Mouse (Mus musculus) cerebellum, postnatal 25 days (tissue): ENCODE measurements around the gene Ptbp3.
"Not testable (repeated sequence)": the region's sequence is repeated elsewhere in the genome, so short reads cannot be mapped to it uniquely, and the experiment has no call there.

Experiments
- DNase-seq, 2 experiments: peaks; one replicate each; pipeline ENCODE4 v3.0.0; 2021; ENCODE audit warnings: mixed read lengths in 2 of 2

Ptbp3 gene

DNA sequence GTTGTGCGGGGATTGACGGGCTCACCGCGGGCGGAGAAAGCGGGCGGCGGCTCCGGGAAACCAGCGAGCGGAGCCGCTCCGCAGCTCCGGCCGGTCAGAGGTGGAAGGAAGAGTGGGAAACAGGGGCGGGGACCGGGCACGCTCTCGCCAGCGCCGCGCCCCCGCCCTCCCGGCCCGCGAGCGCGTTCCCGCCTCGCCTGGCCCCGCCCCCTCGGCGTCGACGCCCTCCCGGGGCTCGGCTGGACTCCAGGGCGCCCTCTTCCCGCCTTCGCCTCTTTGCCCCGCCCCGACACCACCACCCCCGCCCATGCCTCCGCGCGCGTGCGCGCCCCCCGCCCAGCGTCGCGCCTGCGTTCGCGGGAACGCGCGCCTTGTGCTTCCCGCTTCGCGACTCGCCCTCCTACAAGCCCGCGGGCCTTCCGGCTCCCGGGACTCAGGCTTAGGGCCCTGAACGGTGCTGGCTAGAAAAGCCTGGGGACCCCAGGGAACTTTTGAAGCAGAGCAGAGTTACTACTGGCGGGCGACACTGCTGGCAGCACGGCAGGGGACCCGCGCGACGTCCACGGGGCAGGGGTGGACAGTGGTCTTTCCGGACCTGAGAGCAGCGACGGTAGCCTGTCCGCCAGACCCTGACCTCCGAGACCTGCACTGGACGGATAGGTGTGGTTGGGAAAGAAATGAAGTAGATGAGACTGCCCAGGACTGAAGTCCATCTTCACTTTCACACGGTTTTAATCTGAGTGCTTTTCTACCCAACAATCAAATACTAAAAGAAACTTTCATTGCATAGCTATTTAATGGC lies at the start of gene Ptbp3:
TSS of gene Ptbp3 (minus strand) at position 190 of the 802 bp plus-strand sequence.
- peak; percentile 92 to 98 for DNase-seq

DNA sequence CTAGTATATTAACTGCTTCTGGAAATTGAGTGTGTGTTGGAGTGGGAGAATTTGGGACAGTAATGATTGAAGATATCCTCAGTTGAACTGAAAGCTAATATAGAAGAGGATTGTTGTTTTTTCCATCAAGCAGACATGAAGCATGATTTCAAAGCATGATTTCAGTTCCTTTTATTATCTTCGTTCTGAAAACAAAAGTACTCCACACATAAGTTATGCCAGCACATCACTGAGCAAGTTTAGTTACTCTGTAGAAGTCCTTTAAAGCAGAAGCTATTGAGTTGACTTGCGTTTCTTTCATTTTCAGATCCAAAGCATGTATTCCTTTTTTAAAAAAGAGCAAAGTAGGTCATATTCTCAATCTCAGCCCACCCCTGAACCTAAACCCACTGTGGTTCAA lies 47.4 kb upstream of the Ptbp3 start:
- no peak for DNase-seq

DNA sequence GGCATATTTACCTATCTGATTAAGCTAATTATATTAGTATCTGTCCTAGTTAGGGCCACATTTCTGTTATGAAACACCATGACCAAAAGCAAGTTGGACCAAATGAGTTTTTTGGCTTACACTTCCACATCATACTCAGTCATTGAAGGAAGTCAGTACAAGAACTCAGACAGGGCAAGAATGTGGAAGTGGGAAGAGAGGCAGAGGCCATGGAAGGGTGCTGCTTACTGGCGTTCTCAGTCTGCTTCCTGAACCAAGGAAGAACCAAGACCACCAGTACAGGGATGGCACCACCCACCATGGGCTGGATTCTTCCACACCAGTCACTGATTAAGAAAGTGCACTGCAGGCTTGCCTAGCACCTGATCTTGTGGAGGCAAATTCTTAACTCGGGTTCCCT lies 45.5 kb upstream of the Ptbp3 start:
- DNase-seq: no peak

DNA sequence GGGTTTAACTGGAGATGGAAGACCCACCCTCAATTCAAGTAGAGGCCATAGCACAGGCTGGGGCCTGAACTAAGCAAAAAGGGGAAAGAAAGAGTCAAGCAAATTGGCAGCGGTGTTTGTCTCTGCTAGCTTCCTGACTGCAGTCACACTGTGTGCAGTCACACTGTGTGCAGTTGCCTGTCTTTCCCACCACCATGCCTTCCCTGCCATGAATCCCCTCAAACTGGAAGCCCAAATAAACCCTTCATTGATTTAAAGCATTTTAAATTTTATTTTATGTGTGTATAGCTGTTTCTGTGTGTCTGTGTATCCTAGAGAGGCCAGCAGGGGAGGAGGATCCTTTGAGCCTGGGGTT lies 38.7 kb upstream of the Ptbp3 start:
- DNase-seq: no peak

DNA sequence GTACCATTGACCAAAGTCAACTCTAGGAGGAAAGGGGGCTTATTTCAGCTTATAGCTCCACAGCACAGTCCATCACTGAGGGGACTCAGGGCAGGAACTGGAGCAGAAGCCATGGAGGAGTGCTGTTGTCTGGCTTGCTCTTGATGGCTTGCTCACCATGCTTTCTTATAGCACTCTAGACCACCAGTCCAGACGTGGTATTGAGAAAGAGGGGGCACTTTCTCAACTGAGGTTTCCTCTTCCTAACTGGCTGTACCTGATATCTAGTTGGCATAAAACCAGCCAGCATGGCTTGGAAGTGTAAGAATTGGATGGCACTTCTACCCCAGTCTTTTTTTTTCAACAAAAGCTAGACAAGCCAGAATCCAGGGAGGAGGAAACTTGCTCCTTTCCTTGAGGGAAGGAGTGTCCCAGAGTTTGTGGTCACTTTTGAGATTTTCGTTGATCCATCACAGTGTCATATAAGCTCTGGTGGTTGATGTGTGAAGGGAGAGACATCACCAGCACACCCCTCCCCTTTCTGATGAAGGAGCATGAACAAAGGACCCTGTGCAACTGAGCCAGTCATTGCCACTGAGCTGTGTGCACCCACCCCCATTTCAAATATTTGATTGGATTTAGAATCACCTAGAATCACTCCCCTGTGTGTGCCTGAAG lies 38.2 kb upstream of the Ptbp3 start:
- no peak for DNase-seq

DNA sequence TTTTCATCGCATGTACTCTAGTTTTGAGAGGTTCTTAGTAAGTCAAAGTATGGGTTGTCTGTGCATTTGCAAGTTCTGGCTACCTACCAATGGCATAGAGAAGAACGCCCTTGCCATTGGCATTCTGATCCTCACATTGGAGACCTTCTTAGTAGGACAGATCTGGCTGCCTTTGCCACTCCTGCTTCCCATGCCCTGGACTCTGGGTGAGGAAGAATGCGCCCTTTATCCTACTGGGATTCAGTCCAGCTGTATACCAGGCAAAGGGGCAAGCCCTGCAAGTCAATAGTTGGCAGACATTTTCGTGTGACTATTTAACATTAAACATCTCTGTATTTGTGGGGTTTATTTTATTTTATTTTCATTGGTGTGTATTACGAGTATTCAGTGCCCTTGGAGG lies 35.9 kb upstream of the Ptbp3 start:
- no peak for DNase-seq

DNA sequence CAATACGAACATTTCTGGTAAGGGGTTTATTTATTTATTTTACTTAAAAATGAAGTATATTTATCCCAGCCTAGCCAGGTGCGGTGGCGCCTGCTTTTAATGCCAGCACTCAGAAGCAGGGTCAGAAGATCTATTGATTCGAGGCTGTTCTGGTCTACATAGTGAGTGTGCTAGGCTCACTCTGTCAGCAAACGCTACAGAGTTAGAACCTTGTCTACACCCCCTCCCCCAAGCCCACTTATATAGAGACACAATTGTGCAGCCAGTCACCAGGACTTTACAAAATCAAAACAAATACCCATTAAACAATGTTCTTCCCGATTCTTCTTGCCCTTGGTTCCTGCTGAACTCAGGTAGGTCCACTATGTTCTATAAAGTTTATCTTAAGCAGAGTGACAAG lies 33.0 kb upstream of the Ptbp3 start:
- peak; percentile 8 to 10 for DNase-seq

DNA sequence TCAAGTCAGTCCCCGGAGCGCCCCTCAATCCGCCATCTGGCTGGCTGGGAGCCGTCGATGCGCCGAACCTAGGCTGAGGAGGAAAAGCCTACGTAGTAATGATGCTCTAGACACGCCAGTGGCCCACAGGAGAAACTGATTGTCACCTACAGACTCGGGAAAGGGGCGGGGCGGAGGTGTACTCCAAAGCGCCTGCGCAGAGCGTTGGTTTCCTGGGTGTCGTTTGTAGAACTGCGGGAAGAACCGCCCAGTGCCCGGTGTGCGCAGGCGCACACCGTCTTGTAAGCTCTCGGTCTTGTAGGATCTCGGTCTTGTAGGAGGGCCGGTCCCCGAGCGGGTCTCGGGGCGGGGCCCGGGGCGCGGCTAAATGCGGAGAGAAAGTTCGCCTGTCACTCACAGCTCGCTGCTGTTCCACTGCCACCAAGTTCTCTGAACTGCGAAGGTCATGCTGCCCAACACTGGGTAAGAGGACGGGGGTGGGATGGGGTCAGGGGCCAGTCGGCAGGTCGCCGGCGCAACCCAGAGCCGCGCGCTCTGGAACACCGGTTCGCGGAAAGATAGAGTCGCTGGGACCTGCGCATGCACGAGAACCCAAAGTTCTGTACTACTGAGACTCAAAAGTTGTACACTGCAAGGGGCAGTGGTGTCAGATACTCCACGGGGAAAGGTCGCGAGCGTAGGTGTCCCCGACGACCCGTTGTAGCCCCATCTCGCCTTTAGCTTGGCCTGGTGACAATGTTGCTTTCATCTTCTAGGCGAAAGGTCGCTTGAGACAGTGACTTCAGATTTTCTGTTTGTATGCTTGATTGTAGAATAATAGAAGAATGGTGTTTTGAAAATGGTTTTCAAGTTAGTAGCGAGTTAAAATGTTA lies 32.4 kb upstream of the Ptbp3 start, which contains the start of gene Hsdl2:
TSS of gene Hsdl2 (plus strand) at position 250 of the 872 bp plus-strand sequence.
- peak; percentile 98 to 99 for DNase-seq

DNA sequence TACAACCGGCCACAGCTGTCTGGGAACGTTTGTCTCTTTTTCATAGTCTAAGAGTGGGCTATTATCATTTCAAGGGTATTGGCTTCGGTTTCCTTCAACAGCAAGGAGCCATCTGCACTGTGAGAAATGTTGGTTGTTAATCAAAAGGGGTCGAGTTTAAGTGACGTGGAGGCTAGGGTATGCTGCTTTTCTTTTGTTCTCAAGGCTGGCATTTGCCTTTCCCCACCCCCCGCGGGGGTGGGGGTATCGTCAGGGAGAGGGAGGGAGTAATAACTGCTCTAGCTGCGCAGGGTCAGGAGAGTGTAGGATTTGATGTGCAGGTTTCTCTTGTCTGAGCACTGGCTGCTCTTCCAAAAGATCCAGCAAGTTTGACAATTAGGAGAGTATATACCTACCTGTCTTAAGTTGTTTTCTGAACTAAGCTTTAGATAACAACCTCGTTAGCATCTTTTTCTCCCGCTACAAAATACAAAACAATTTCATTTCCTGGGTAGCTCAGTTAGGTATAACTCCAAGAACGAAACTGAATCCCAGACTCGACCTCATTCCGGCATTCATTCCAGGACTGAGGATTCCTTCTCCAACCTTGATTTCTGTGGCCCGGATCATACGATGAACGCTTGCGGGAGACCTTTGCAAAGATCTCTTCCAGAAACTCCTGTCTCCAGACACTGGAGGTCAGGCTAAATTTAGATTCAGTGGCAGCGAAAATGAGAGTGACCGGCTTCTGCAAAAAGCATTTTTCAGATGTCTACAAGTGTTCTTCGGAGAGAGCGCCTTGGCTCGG lies 31.5 kb upstream of the Ptbp3 start:
- DNase-seq: peak; percentile 43 to 57

DNA sequence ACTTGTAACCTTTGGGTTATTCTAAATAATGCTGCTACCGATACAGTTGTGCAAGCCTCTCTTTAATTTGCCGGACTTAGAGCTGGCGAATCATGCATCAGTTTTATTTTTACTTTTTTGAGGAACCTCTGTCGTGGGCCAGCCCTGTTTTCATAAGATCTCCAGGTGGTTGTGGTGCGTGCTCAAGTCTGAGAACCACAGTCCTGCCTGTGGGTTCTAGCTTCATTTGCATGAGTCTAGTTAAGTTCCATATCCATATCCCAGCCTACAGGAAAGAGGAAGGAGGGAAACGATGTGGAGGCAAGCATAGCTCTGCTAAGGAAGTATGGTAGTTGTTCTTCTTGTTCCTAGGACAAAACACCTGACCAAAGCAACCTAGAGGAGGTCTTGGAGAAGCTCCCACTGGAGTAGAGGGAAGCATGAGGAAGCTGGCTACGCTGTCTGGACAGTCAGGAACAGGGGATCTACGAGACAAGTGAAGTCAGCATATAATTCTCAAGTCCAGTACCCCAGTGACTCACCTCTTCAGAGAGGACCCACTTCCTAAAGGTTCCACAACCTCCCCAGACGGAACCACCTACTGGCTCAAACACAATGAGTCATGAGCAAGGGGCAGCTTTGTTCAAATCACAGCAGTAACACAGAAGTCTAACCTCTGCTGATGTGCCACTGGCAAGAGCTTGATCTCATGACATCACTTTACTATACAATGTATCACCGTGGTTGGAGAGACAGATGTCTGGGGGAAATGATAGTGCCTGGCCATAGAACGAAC lies 26.2 kb upstream of the Ptbp3 start:
- DNase-seq: no peak

DNA sequence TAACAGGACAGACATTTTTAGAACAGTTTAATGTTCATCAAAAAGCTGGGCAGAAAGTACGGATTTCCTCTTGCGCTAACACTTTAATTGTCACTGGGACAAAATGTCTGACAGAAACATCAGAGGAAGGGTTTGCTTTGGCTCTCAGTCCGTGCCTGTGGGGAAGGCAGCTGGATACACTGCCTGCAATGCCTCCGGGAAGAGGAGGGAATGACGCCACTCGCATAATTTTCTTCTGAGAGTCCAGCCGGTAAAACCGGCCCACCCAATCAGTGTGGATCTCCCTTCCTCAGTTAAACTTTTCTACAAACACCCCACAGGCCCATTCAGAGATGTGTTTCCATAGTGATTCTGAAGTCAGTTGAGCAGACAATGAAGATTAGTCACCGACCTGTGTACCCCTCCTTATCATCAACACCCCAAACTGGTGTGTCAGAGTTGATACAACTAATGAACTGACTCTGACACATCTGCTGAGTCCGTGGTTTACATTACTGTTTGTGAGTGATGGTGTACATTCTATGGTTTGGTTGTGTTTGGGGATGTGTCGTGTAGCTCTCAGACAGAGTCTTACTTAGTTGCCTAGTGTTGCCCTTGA lies 23.5 kb upstream of the Ptbp3 start:
- DNase-seq: no peak

DNA sequence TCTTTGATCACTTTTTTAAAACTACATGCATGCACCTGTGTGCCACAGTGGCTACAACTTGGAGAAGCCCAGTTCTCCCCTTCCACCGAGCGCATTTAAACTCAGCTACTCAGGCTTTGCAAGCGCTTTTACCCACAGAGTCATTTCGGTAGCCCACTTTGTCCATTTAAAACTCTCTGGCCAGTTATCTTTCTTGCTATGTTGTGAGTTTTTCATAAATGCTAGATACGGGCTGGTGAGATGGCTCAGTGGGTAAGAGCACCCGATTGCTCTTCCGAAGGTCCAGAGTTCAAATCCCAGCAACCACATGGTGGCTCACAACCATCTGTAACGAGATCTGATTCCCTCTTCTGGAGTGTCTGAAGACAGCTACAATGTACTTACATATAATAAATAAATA lies 21.4 kb upstream of the Ptbp3 start:
- DNase-seq: not testable (repeated sequence)

DNA sequence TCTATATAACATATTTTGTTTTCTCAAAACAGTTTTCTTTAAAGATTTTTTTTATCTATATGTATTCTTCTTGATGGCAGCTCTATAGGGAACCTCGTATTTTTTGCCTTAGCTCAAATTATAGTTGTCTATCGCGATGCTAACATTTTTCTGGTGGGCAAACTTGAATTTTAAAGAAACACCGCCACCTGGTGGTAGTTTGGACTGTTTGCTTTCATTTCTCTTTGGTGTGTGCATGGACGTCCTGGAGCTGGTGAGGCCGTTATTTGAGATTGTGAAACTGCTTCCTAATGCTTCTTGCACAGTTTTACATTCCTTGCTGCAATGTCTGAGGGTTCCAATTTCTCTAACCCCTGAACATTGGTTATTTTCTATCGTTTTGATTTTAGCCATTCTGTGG lies 20.4 kb upstream of the Ptbp3 start:
- peak; percentile 62 to 78 for DNase-seq

DNA sequence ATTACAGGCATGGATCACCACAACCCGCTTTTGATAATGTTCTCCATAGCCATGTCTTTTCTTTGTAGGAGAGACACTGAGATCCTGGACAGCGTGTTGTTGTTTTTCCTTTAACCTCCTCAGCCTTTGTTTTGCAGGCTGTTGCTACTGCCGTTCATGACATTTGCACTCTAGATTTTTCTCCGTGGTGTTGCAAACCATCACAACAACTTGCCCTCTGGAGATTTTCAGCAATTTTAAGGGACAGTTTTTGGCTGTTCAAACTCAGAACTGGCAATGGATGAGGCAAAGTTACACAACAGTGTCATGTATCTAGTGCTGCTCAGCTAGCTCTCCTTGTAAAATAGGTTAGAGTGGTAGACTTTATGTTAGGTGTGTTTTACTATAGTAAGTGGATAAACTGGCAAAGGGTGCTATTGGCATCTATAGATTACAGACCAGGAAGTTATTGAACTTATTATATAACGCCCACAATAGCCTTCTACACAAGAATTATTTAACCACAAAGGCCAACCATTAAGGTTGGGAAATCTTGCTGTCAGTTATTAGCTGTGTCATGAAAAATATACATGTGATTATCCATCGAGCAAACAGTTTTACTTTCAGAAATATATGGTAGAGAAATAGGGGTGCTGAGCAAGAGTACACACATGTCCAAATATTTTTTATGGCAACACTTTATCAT lies 18.6 kb upstream of the Ptbp3 start:
- DNase-seq: no peak

DNA sequence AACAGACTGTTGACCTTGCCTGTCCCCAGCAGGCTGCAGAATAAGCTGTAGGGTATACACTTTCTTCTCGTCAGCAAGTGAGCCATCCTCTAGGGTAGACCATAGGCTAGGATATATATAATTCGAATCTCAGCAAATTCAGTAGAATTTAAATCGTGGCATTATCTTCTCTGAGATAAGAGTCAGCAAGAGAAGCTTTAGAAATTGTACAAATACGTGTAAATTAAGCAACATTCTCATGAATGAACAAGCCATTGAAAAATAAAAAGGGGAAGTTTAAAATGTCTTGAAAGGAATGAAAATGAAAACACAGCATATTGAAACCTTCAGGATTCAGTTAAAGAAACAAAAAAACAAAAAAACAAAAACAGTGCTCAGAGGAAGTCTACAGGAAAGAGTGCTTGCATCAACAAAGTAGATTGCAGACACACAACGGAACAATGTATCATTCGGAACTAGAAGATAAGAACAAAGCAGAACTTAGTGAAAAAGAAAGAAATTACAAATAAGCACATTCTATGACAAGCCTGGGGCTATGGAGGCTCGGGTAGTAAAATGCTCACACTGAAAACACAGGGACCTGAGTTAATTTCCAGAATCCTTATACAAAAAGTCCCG lies 16.5 kb upstream of the Ptbp3 start:
- DNase-seq: no peak

DNA sequence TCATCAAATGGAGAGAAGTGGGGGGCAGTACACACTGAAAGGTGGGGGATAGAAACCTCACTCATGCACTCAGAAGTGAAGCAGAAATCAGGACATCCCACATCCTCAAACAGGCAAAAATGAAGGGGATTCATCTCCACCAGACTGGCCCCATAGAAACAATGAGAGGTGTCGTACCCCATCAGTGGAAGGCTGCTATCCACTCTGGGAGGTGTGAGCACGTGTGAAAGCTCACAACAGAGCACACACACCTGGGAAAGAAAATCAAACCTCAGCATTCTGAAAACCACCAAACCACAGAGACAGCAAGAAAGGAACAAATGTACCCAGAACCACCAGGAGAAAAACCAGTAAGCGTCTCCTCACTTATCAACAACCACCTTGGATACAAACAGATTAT lies 15.0 kb upstream of the Ptbp3 start:
- no peak for DNase-seq

DNA sequence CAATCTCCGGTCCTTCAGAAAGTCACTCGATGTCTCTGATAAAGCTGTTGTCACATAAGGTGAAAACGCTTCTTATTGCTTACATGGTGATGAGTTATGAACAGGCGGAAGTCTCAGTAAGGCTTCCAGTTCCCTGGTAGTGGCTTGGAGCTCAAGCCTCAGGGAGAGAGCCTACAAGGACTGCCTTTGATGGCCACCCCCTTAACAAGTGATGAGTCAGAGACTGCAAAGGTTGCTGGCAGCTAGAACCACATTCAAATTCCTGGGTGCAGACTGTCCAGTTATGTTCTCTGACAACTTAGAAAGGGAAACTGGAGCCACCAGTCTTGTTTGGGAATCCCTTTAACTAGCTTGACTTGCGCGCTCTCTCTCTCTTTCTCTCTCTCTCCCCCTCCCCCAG lies 11.0 kb upstream of the Ptbp3 start:
- no peak for DNase-seq

DNA sequence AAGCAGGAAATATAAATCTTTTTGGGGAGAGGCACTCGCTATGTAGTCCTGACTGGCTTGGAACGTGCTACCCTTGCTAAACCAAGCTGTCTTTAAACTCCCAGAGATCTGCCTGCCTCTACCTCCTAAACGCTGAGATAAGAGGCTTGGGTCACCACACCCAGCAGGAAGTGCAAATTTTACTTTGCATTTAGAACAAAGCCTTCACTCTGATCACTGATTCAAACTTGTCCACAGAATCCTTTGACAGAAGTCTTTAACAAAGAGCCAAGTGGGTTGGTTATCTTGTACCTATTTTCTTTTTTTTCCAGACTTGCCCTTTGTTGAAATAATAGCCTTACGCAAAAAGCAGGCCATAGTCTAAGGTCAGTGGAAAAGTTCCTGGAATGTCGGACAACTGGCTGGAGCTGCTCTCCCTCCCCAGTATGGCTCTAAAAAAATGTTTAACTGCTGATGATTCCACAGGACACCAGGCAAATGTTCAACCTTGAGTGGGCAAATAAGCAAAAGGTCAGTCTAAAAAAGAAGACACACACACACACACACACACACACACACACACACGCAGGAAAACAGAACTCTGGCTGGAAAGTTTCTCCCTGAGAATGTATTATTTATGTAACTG lies 9.0 kb upstream of the Ptbp3 start:
- DNase-seq: no peak

DNA sequence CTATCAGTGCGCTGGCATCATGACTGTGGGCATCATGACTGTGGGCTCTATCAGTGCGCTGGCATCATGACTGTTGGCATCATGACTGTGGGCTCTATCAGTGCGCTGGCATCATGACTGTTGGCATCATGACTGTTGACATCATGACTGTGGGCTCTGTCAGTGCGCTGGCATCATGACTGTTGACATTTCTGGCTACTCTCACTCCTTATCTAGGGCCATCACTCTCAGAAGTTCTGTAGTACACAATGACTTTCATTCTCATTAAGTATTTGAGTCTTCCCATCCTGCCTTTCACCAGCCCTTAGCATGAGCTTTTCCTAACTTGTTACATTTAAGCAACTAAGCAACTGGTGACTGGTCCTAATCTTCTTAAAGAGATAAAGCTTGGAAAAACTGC lies 8.2 kb upstream of the Ptbp3 start:
- DNase-seq: not testable (repeated sequence)

DNA sequence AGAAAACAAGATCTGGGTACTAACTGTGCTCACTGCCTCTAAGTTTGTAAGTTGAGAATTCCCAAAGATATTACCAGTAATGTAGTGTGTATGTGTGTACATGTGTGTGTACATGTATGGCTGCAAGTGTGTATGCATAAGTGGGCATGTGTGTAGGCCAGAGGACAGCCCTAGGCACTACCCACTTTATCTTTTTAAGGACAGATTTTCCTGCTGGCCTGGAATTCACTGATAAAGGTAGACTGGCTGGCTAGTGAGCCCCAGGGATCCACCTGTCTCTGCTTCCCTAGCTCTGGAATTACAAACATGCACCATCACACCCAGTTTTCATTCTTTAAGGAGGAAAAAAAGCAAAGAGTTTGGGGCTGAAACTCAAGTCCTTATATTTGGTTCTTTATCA lies 6.0 kb upstream of the Ptbp3 start:
- no peak for DNase-seq
